Mouse (Mus musculus) regulatory T cell (primary cell): Measurements from ENCODE around the gene Mast3.

Experiments used
- in situ Hi-C: fragments of 300-600 bp; cut with MboI, MseI; formaldehyde crosslinking; loops from one replicate; pipeline ENCODE4 v1.15.1; 2025; ENCODE audit warnings: high pct_unique_total_duplicates

Mast3 gene

GRCm38 (mm10) chr8:70803761-70804480, 933 bp downstream of the Mast3 start:
- in situ Hi-C loops, result no loop called here

- in situ Hi-C loops, result no loop called here
These were observed 1.9 kb downstream of the Mast3 start for GRCm38 (mm10) chr8:70802786-70803510.

GRCm38 (mm10) chr8:70801830-70802229, 3.0 kb downstream of the Mast3 start:
- in situ Hi-C loops, result no loop called here

GRCm38 (mm10) chr8:70801156-70801555, 3.7 kb downstream of the Mast3 start:
- in situ Hi-C loops, result no loop called here

- in situ Hi-C loops, result no loop called here
These were observed 4.2 kb downstream of the Mast3 start for GRCm38 (mm10) chr8:70800648-70801047.

GRCm38 (mm10) chr8:70798281-70798680, 6.6 kb downstream of the Mast3 start:
- in situ Hi-C loops, result no loop called here

- in situ Hi-C loops, result no loop called here
These were observed 7.5 kb downstream of the Mast3 start for GRCm38 (mm10) chr8:70797081-70798070.

- in situ Hi-C loops, result no loop called here
These were observed 8.3 kb downstream of the Mast3 start for GRCm38 (mm10) chr8:70796403-70797080.

GRCm38 (mm10) chr8:70795370-70795769, 9.5 kb downstream of the Mast3 start:
- in situ Hi-C loops, result no loop called here

- in situ Hi-C loops, result no loop called here
These were observed 10.6 kb downstream of the Mast3 start for GRCm38 (mm10) chr8:70794215-70794614.

GRCm38 (mm10) chr8:70792700-70793099, 12.2 kb downstream of the Mast3 start:
- in situ Hi-C loops, result no loop called here

- in situ Hi-C loops, result no loop called here
These were observed 12.7 kb downstream of the Mast3 start for GRCm38 (mm10) chr8:70791975-70792691.

- in situ Hi-C loops, result no loop called here
These were observed 13.6 kb downstream of the Mast3 start for GRCm38 (mm10) chr8:70791294-70791701.

GRCm38 (mm10) chr8:70790846-70791245, 14.0 kb downstream of the Mast3 start:
- in situ Hi-C loops, result no loop called here

- in situ Hi-C loops, result no loop called here
These were observed 15.8 kb downstream of the Mast3 start for GRCm38 (mm10) chr8:70789046-70789445.

GRCm38 (mm10) chr8:70787941-70788667, 16.8 kb downstream of the Mast3 start:
- in situ Hi-C loops, result no loop called here

- in situ Hi-C loops, result no loop called here
These were observed 17.8 kb downstream of the Mast3 start for GRCm38 (mm10) chr8:70787051-70787445.

GRCm38 (mm10) chr8:70786291-70787050, 18.4 kb downstream of the Mast3 start:
- in situ Hi-C loops, result no loop called here

GRCm38 (mm10) chr8:70780093-70780492, 24.8 kb downstream of the Mast3 start:
- in situ Hi-C loops, result no loop called here
